Mouse (Mus musculus): ENCODE measurements at regions not wholly inside any gene's neighbourhood (a gene's known extent, or its start where the extent isn't known, plus 50 kb on each side); places are given as distances from the start of the nearest gene placed in this dataset.

DNA sequence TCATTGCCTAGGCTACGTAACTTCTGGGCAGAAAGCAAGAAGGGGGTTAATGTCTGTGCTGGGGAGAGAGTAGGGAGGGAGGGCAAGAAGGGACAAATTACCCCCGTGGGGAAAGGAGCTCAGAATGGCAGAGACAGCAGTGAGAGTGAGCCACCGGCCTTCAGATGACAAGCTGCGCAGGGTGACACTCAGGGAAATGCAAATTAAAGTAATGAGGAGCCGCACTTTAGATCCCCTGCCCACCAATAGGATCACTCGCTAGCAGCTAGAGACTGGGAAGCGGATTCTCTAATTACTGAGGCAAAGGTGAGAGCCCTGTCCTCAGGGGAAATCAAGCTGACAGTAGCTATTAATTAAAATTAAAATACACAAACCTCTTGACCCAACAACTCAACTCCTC, 202.5 kb downstream of the Arhgef10l start:
- no peak for DNase-seq (ENCODE audit: low spot score)

DNA sequence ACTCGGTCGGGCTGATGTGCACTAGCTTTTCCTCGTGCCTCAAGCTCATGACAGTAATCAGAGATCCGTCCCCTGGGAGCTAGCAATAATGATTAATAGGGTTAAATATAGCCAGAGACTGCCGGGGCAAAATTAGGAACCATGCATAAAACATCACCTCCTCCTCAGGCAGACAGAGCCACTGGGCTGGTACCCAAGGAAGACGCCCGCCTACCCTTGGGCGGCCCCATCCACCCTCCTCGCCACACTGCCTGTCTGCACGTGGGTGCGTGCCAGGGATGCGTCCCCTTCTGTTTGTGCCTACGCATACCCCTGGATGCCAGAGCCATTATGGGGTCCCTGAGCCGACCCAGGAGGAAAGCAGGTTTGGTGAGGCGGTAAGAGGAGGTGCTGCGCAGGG, 204.5 kb downstream of the Arhgef10l start:
- no peak for DNase-seq (ENCODE audit: low spot score)

DNA sequence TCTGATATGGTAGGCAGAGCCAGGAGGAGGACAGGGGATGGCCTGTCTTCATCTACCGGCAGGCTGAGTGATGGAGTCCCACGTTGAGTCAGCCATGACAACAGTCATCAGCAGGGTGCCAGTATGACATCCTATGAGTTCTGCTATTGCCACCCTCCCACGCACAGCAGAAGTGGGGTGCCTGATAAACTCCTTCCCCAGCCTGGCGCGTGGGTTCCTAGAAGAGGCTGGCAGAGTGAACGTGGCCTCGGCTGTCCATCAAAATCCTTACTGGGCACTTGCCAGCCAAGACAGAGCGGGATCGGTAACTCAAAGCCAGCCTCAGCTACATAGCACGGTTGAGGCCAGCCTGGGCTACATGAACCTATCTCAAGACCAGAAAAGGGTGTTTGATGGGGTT, 202.5 kb upstream of the Igsf21 start:
- no peak for DNase-seq (ENCODE audit: low spot score)

DNA sequence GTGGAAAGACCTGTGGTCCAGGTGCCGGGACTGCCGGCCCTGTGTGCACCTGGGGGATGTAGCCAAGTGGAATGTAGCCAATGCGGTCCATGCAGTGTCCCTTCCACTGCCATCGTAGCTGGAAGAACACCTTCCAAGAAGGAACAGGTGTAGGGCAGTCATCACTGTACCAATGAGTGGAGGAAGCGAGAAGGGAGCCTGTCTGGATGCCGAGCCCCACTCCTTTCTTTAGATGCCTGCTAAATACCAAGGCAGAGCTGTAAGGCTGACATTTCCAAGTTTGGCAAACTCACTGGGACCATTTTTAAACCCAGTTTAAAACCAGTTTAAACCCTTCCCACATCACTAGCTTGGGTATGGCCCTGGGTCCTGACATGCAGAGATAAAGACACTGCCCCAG, 199.9 kb upstream of the Igsf21 start:
- no peak for DNase-seq (ENCODE audit: low spot score)

DNA sequence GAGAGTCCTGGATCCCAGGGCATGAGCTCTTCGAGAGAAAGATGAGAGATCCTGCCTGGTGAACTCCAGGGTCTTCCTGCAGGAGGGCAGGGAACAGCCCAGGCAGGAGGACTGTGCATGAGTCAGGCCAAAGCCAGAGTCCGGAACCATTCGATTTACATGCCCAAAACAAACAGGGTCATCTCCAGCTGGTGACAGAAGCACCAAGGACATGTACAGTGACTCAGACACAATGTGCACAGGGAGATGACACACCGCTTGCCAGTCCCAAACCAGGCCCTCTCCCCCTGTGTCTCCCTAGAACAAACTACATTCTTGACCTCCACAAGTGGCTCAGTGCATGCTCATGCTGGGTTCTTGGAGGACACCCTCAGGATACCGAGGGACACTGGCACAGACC, 199.3 kb upstream of the Igsf21 start:
- DNase-seq (ENCODE audit: low spot score): no peak

DNA sequence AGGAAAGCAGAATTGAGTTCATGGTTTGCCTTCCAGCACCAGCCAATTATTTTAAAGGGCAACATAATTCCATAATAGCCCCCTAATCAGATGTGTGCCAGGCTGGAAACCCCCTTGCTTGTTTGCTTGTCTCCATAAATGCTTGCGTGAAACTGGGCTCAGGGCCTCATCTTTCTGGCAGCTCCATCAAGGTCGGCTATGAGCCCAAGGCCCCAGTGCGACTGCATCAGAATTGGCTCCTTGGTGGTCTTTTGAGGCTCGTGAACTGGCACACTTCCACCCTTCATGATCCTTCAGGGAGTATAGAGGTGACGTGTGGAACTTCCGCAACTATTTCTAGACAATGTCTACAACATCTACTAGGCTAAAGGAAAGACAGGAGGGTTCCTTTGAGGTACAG, 196.6 kb upstream of the Igsf21 start:
- no peak for DNase-seq (ENCODE audit: low spot score)

DNA sequence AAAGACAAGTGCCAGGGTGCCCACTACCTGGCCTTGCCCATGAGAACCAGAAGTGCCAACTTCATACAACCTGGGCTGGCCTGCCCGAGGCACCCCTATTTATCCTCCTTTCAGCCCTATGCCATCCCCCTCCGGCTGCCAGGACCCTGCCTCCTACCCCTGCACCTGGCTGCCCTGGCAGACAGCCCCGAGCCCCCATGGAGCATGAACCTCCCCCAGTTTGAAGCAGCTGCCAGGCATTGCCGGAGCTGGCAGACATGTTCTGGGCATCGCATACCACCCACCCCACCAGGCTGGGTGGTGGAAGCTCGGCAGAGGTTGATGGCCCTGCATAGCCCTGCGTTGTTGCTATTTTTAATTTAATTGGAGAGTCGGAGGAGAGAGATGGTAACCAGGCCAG, 195.2 kb upstream of the Igsf21 start:
- no peak for DNase-seq (ENCODE audit: low spot score)

DNA sequence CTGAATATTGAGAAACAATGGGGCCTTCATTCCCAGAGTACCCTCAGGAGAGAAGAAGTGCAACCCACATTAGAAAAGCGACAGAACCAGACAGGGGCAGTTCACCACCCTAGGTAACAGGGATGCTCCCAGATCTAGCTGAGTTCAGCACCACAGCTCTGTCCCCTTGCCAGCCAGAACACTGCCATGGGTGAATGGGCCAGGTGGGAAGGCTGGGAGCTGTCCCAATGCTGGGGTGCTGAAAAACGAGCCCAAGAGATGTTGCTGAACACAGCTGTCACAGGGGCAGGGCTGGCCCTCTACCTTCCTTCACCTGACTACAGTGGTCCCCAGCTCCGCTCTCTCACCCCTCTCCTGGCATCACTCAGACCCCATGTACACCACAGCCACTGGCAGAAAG, 193.3 kb upstream of the Igsf21 start:
- DNase-seq (ENCODE audit: low spot score): no peak

DNA sequence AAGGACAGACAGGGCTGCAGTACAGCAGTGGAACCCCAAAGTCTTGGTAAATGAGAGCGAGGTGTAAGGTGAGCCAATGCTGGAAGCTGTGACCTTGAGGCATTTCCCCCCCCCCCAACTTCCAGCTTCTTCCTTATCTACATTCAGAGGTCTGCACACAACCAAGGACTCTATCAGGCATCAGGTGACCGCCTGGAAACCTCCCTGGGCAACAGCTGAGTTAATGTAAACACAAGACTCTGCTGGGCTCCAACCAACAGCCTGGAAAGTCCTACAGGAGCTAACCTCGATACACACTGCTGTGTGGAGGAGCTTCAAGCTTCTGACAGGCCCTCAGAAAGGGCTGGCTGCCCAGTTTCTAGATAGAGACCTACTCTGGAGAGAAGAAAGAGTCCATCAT, 189.4 kb upstream of the Igsf21 start:
- DNase-seq (ENCODE audit: low spot score): no peak

DNA sequence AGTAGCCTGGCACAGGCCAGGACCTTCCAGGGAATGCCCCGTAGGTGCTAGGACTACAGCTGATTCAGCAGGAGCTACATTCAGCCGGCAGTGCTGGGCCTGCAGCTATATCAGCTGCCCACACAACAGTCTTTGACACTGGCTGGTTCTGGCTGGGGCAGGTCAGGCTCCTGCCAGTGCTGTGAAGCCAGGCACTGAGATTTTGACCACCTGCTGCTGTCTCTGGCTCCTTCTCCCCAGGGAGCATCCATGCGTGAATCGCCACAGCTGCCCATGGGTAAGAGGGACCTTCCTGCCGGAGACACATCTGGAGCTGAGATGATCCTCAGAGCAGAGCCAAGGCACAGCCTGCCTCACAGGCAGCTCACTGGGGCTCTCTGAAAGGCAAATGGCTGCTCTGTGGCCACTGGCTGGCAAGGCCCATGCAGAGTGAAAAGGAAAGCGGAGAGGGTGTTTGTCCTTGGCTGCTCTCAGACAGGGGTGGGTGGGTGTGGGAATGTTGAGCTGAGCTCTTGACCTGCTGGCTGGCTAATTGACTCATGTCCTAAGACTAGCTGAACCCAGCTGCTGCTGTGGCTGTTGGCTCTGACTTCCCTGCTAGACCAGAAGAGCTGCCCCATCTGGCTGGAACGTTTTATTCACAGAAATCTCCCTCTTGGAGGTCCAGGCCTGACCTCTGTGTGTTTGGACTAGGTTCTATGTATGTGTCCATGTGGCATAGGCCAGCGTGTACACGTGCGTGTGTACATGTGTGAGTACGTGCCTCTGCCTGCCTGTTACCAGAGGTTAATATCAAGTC, 187.4 kb upstream of the Igsf21 start:
- DNase-seq (ENCODE audit: low spot score): no peak

DNA sequence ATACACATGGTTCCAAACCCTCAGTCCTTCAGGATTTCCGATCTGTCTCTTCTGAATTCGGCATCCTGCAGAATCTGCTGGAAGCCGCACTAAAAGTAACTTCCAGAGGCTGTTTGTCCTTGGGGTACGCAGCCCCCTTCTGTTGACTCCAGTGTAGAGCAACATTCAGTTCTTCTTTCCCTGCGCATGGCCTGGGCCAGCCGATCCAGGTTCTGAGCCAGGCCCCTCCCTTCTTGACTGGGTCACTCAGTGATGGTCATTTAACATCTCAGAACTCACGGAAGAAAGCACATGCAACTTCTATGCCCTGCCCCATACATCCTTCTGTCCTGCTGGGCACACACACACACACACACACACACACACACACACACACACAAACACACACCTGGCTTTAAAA, 185.5 kb upstream of the Igsf21 start:
- no peak for DNase-seq (ENCODE audit: low spot score)

DNA sequence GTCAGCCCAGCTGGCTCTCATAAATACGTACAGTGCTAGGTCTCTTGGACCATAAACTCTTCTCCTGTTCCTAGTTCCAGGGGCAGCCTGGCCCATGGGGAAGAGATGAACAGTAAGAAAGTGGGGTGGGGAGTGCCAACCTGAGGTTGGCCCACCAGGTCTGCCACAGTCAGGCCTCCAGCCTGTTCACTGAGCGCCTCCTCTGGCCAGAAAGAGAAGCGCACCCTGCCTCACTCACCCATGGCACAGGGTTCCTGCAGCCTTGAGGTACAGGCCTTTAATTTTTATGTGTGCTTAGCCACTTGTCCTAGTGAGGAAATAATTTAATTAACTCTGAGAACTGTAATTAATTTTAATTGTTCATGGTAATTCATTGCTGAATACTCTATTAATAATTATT, 180.5 kb upstream of the Igsf21 start:
- no peak for DNase-seq (ENCODE audit: low spot score)

DNA sequence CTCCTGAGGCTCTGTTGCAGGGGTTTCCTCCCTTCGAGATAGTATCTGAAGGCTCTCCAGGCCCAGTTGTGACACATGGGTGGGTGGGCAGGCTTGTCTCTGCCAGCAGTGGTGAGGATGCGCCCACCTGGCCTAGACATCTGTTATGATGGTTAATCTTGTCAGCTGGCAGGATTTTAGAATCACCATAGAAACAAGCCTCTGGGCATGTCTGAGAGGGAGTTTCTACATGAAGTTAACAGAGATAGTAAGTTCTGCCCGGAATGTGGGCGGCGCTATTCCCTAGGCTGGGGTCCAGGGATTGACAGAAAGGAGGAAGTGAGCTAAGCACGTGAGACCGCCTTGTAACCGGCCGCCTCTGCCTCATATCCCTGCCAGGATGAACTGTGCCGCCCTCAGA, 177.2 kb upstream of the Igsf21 start:
- DNase-seq (ENCODE audit: low spot score): no peak

DNA sequence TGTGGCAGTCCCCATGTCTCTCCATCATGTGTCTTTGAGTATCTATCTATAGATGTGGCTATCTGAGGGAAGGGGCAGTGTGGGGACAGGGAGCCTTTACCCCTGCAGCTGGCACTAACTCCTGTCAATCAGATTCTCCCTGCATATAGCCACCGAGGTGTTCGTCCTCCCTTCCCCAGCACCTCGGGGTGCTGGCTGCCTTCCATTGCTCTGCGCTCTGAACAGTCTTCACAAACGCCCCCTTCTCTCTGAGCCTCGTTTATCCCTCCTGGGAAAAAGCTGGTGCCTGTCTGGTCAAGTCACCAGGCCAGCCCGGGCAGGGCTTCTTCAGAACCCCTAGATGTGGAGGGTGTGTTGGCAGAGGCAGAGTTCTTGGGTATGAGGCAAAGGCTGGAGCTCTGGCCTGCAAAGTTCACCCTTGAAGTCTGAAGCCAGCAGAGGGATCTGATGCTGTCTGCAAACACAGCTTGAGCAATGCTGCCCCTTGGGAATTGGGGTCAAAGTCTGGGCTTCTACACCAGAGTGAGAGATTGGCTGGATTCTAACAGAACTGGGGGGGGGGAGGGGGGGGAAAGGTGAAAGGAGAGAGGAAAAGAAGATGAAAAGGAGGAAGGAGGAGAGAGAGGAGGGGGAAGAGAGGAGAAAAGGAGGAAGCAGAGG, 175.5 kb upstream of the Igsf21 start:
- no peak for DNase-seq (ENCODE audit: low spot score)

DNA sequence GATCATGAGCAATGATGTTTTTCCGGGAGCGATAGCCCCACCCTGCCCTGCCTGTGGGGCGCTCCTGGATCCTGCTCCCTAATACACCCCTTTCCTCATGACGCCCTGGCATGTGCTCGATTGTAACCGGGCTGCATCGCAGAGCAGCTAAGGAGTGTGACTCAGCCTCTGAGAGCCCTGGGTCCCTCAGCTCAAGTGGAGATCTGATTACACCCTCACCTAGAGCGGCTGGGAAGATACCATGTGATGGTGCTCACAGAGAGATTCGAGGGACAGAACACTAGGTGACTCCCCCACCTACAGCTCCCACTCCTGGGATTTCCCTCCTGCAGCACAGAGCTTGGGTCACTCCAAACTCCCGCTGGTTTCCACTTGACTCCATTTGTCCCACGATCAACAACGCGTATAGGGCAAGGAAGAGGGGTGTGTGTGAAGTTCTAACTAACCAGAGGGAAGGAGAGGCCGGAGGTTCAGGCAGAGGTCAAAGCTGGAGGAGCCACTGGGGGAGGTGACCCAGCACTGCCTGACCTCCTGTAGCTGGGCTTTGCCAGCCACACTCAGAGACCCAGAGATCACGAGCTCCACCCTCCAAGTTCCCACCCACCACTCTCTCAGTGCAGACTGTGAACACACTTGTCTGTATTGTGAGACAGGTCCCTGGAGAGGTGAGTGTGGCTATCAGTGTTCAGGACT, 173.3 kb upstream of the Igsf21 start:
- DNase-seq (ENCODE audit: low spot score): no peak

DNA sequence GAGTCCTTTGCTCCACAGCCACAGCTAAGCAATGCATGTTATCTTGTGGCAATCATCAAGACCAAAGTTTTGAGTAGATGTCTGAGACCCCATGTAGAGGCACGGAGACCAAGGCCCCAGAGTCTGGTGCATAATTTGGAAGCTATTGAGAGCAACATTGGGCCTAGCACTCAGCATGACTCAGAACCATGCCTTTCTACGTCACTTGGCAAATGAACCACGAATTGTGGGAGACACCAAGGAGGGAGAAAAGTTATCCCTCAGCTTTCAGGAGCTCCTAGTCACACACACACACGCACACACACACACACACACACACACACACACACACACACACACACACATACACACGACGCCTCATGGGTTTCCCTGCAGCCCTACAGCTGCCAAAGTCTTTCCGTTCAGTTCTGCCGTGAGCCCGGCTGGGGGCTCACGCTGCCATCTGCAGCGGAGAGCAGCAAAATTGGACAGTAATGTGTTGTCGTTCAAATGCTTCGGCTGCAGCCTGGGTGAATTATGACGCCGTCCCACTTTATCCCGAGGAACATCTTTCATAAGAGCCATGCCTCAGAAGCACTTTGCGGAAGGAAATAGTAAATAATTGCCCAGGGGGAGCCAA, 165.8 kb upstream of the Igsf21 start:
- DNase-seq (ENCODE audit: low spot score): no peak

DNA sequence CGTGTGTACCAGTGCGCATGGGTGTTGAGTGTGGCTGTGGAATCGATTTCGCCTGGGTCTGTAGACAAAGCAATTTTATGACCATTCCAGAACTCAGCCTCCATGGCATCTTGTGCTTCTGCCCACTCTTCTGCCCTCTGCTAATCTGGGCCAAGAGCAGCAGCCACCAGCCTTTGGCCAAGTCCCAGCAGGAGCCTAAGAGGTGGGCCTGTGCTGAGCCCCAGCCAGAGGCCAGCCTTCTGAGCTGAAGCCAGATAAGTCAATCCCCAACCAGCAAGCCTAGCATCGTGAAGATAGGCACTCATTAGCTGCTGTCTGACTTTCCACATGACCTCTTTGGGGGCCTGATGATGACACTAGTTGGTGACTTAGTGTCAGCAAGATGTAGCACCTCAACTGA, 161.9 kb upstream of the Igsf21 start:
- DNase-seq (ENCODE audit: low spot score): no peak

DNA sequence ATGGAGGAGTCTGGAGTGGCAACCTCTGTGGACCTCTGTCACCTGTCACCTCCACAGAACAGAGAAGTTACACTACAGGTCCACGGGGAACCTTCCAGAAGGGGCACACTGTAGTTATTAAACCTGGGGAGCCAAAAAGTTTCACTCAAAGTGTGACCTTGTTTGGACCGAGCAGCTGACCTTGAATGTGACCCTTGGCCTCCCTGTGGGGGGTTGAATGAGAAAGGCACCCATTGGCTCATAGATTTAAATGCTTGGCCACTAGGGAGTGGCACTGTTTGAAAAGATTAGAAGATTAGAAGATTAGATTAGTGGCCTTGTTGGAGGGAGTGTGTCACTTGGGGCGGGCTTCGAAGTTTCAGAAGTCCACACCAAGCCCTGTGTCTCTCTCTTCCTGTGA, 160.3 kb upstream of the Igsf21 start:
- DNase-seq (ENCODE audit: low spot score): no peak

DNA sequence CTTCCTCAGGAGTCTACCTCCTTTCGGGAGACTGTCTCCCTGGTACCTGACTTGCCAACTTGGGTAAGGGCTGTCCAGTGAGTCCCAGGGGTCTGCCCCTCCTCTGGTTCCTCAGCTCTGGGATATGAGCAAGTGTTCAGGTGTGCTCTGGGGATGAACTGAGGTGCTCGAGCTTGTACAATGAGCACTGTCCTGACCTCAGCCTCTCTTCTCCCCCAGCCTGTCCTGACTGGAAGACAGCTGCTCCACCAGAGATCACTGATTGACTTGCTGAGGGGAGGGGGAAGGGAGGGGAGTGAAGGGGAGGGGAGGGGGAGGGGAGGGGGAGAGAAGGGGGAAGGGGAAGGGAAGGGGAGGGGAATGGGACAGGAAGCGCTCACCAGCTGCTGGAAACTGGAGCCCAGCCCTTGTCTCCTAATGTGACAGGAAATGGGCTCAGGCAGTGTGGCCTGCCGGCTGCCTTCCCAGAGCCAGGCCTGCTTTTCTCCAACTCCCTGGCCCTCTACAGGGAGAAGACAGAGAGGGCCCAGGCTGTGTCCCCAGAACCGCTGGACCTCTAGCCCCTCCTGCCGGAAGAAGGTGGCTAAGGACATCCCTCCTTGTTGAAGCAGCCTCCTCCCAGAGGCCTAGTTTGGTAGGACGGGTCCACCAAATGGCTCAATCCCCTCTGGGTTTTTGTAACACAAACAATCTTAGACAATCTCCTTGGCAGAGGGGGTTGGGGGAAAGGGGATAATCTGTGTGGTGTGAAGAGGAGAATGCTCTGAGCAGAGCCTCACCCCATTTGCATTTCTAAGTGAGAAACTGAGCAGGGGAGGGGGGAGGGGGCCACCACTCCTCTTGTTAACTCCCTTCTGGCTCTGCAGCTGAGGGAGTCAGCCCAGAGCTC, 159.7 kb upstream of the Igsf21 start:
- DNase-seq (ENCODE audit: low spot score): no peak

DNA sequence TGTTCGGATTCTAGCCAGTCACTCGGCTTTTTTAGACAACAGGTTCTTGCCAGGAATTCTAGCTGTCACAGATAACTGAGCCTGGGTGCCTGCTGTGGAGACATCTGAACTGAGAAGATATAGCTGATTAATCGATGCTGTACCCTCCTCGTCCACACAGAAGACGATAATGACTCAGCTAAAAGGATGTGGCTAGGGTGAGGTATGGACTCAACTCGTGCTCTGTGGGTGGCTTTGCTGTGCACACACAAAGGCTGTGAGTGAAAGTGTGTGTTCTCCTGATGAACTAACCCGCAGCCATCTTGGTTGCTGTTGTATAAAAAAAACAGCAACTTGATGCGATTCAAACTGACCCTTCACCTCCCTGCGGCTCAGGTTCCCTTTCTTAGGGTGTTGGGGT, 158.8 kb upstream of the Igsf21 start:
- no peak for DNase-seq (ENCODE audit: low spot score)

DNA sequence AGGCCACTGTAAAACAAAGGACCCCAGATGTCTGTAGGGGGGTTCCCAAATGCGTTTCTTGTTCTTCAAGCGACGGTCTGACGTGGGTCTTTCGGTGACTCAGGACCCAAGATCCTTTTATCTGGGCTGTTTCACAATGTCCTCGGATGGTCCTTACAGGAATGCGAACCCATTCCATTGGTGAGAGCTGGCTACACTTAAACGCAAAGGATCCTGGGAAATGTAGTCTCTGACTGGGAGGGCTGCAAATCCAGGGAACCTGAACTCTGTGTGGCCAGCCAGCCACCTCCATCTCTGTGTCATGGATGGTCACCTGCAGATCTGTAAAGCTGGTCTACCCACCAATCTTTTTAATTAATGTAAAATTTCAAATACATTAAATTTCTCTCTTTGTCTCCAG, 156.5 kb upstream of the Igsf21 start:
- no peak for DNase-seq (ENCODE audit: low spot score)

DNA sequence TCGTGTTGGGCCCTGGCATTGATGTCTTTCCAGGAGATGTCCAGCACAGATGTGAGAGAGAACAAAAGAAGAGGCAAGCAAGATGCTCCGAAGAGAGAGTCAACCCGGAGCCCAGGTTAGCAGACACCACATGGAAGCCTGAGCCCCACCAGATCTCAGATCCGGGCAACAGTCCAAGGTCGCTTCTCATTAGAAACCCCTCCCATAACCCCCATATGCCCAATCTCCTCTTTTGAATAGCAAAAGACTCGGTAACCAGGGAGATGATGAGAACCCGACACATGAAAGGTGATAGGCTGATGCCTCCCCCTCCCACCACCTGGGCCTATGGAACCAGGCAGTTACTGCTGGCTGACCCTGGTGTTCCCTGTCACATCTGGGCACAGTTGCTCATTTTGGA, 155.7 kb upstream of the Igsf21 start:
- no peak for DNase-seq (ENCODE audit: low spot score)

All from ovary, adult 18-20 months (tissue).